Mouse (Mus musculus): ENCODE measurements at regions not wholly inside any gene's neighbourhood (a gene's known extent, or its start where the extent isn't known, plus 50 kb on each side); places are given as distances from the start of the nearest gene placed in this dataset.

GRCm38 (mm10) chr2:147932494-147932893 is 114.3 kb downstream of the Foxa2 start:
- Histone ChIP-seq H3K9ac (ENCODE audit: low read length) (no peak overlapping the region), H3K27me3 (ENCODE audit: control insufficient read depth, insufficient read depth, low read depth, low read length) (no peaks in the 10 kb centered on the region), H3K4me1 (replicated peaks; ENCODE audit: control insufficient read depth, insufficient read depth, low read length) (peaks cover 12% of the 10 kb centered on the region), H3K36me3 (ENCODE audit: control insufficient read depth, insufficient read depth, low read length) (no peaks in the 10 kb centered on the region), H3K4me2 (ENCODE audit: low read depth, low read length) (no peak overlapping the region), H3K4me3 (ENCODE audit: low read length) (no peak overlapping the region), H3K9me3 (ENCODE audit: control insufficient read depth, low read length) (0 out of 2 replicates have a peak, but pooled peaks cover 3% of the 10 kb centered on the region), H3K27ac (ENCODE audit: low read length) (no peak overlapping the region)
- no peak for ATAC-seq (ENCODE audit: low read depth)
- WGBS = 77% methylated on average over 2 of the region's 2 CpGs

- 64% methylated on average over 5 of the region's 5 CpGs for WGBS
Measured at GRCm38 (mm10) chr2:147929031-147929711, 117.6 kb downstream of the Foxa2 start.

GRCm38 (mm10) chr2:147927792-147928670 is 118.7 kb downstream of the Foxa2 start:
- peak; percentile 77 for ATAC-seq (ENCODE audit: low read depth)
- 30% methylated on average over 10 of the region's 10 CpGs for WGBS
- Histone ChIP-seq H3K9ac (ENCODE audit: low read length) (no peak overlapping the region), H3K9me3 (ENCODE audit: control insufficient read depth, low read length) (no peaks in the 10 kb centered on the region), H3K36me3 (ENCODE audit: control insufficient read depth, insufficient read depth, low read length) (no peaks in the 10 kb centered on the region), H3K27me3 (ENCODE audit: control insufficient read depth, insufficient read depth, low read depth, low read length) (no peaks in the 10 kb centered on the region), H3K27ac (ENCODE audit: low read length) (peak overlapping the region; percentile 41), H3K4me3 (ENCODE audit: low read length) (no peak overlapping the region), H3K4me2 (ENCODE audit: low read depth, low read length) (peak overlapping the region; percentile 22; the same call in 1 of the 2 replicates), H3K4me1 (replicated peaks; ENCODE audit: control insufficient read depth, insufficient read depth, low read length) (peaks cover 12% of the 10 kb centered on the region)

More at GRCm38 (mm10) chr2:147929031-147929711, 117.6 kb downstream of the Foxa2 start:
- Histone ChIP-seq H3K27me3 (ENCODE audit: control insufficient read depth, insufficient read depth, low read depth, low read length) (no peaks in the 10 kb centered on the region), H3K4me1 (replicated peaks; ENCODE audit: control insufficient read depth, insufficient read depth, low read length) (peaks cover 12% of the 10 kb centered on the region), H3K4me2 (ENCODE audit: low read depth, low read length) (no peak overlapping the region), H3K4me3 (ENCODE audit: low read length) (no peak overlapping the region), H3K9ac (ENCODE audit: low read length) (no peak overlapping the region), H3K9me3 (ENCODE audit: control insufficient read depth, low read length) (no peaks in the 10 kb centered on the region), H3K36me3 (ENCODE audit: control insufficient read depth, insufficient read depth, low read length) (no peaks in the 10 kb centered on the region), H3K27ac (ENCODE audit: low read length) (no peak overlapping the region)
- ATAC-seq (ENCODE audit: low read depth) = no peak

GRCm38 (mm10) chr2:147926861-147927260 is 119.9 kb downstream of the Foxa2 start:
- Histone ChIP-seq H3K9me3 (ENCODE audit: control insufficient read depth, low read length) (no peaks in the 10 kb centered on the region), H3K27ac (ENCODE audit: low read length) (peak overlapping the region; percentile 59), H3K36me3 (ENCODE audit: control insufficient read depth, insufficient read depth, low read length) (no peaks in the 10 kb centered on the region), H3K4me2 (ENCODE audit: low read depth, low read length) (no peak overlapping the region), H3K4me3 (ENCODE audit: low read length) (no peak overlapping the region), H3K4me1 (replicated peaks; ENCODE audit: control insufficient read depth, insufficient read depth, low read length) (peaks cover 12% of the 10 kb centered on the region), H3K9ac (ENCODE audit: low read length) (no peak overlapping the region), H3K27me3 (ENCODE audit: control insufficient read depth, insufficient read depth, low read depth, low read length) (no peaks in the 10 kb centered on the region)
- 46% methylated on average over 3 of the region's 3 CpGs for WGBS
- ATAC-seq (ENCODE audit: low read depth) = peak; percentile 84

GRCm38 (mm10) chr2:147907341-147907740 is 139.4 kb downstream of the Foxa2 start:
- H3K4me1 ChIP-seq (replicated peaks; ENCODE audit: control insufficient read depth, insufficient read depth, low read length) = peaks cover 4% of the 10 kb centered on the region; the same call in 1 of the 2 replicates
- H3K27me3 ChIP-seq (ENCODE audit: control insufficient read depth, insufficient read depth, low read depth, low read length) = no peaks in the 10 kb centered on the region
- no peak overlapping the region for H3K4me2 ChIP-seq (ENCODE audit: low read depth, low read length)
- no peaks in the 10 kb centered on the region for H3K36me3 ChIP-seq (ENCODE audit: control insufficient read depth, insufficient read depth, low read length)
- no peak overlapping the region for H3K9ac ChIP-seq (ENCODE audit: low read length)
- H3K4me3 ChIP-seq (ENCODE audit: low read length) = no peak overlapping the region
- WGBS = 62% methylated on average over 6 of the region's 6 CpGs
- no peak for ATAC-seq (ENCODE audit: low read depth)
- H3K27ac ChIP-seq (ENCODE audit: low read length) = no peak overlapping the region
- no peaks in the 10 kb centered on the region for H3K9me3 ChIP-seq (ENCODE audit: control insufficient read depth, low read length)

GRCm38 (mm10) chr2:147905759-147906740 is 140.7 kb downstream of the Foxa2 start:
- no peaks in the 10 kb centered on the region for H3K27me3 ChIP-seq (ENCODE audit: control insufficient read depth, insufficient read depth, low read depth, low read length)
- H3K4me2 ChIP-seq (ENCODE audit: low read depth, low read length) = no peak overlapping the region
- no peak overlapping the region for H3K27ac ChIP-seq (ENCODE audit: low read length)
- no peaks in the 10 kb centered on the region for H3K36me3 ChIP-seq (ENCODE audit: control insufficient read depth, insufficient read depth, low read length)
- 21% methylated on average over 19 of the region's 19 CpGs for WGBS
- H3K4me3 ChIP-seq (ENCODE audit: low read length) = no peak overlapping the region
- no peak overlapping the region for H3K9ac ChIP-seq (ENCODE audit: low read length)
- H3K9me3 ChIP-seq (ENCODE audit: control insufficient read depth, low read length) = no peaks in the 10 kb centered on the region
- ATAC-seq (ENCODE audit: low read depth) = no peak
- H3K4me1 ChIP-seq (replicated peaks; ENCODE audit: control insufficient read depth, insufficient read depth, low read length) = peaks cover 4% of the 10 kb centered on the region; the same call in 1 of the 2 replicates

GRCm38 (mm10) chr2:147905118-147905517 is 141.7 kb downstream of the Foxa2 start:
- Histone ChIP-seq H3K4me3 (ENCODE audit: low read length) (no peak overlapping the region), H3K36me3 (ENCODE audit: control insufficient read depth, insufficient read depth, low read length) (no peaks in the 10 kb centered on the region), H3K4me1 (replicated peaks; ENCODE audit: control insufficient read depth, insufficient read depth, low read length) (peaks cover 4% of the 10 kb centered on the region; the same call in 1 of the 2 replicates), H3K4me2 (ENCODE audit: low read depth, low read length) (no peak overlapping the region), H3K9me3 (ENCODE audit: control insufficient read depth, low read length) (no peaks in the 10 kb centered on the region), H3K9ac (ENCODE audit: low read length) (no peak overlapping the region), H3K27ac (ENCODE audit: low read length) (no peak overlapping the region), H3K27me3 (ENCODE audit: control insufficient read depth, insufficient read depth, low read depth, low read length) (no peaks in the 10 kb centered on the region)
- no peak for ATAC-seq (ENCODE audit: low read depth)
- 37% methylated on average over 3 of the region's 3 CpGs for WGBS

- H3K27me3 ChIP-seq (ENCODE audit: control insufficient read depth, insufficient read depth, low read depth, low read length) = no peaks in the 10 kb centered on the region
- no peak for ATAC-seq (ENCODE audit: low read depth)
- no peaks in the 10 kb centered on the region for H3K9me3 ChIP-seq (ENCODE audit: control insufficient read depth, low read length)
- no peak overlapping the region for H3K4me2 ChIP-seq (ENCODE audit: low read depth, low read length)
- no peak overlapping the region for H3K27ac ChIP-seq (ENCODE audit: low read length)
- WGBS = 81% methylated on average over 1 of the region's 1 CpGs
- no peak overlapping the region for H3K4me3 ChIP-seq (ENCODE audit: low read length)
- no peaks in the 10 kb centered on the region for H3K4me1 ChIP-seq (replicated peaks; ENCODE audit: control insufficient read depth, insufficient read depth, low read length)
- H3K36me3 ChIP-seq (ENCODE audit: control insufficient read depth, insufficient read depth, low read length) = no peaks in the 10 kb centered on the region
- H3K9ac ChIP-seq (ENCODE audit: low read length) = no peak overlapping the region
Measured at GRCm38 (mm10) chr2:147899236-147899635, 147.5 kb downstream of the Foxa2 start.
